Mouse (Mus musculus): Measurements from ENCODE around the gene Hacl1.

Hacl1 gene

DNA sequence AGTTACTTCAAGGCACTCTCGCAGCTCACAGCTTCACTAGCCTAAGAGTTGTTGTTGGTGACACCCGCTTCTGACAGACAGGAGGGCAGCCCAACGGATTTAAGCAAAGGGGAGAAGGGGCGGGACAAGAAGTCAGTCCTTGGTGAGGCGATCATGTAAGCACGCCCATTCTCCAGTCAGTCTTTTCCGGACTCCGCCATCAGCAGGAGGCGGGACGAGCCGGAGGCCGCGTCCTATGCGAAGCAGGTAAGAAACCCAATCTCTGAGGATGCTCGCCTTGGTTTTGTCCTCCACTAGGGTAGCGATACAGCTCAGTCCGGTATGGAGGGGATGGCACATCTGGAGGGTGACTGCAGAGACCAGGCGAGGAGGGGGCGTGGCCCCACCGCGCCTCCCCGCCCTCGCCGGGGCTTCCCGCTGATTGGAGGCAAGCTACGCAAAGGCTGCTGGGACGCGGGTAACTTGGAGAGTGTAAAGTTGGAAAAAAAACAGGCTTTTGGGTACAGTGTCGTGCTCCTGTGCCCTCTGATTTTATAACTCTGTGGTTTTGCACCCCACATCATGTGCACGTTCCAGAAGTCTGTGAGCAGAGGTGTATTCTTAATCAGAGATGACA, at the start of gene Hacl1, which contains the start of gene Btd:
Hacl1 (minus strand) TSS at position 397 of the 616 bp plus-strand sequence.
Btd (plus strand) TSS at position 139 of the 616 bp plus-strand sequence.
- ChIA-PET CTCF (interaction anchor here in 2 of 4 experiments (0.6 to 1.0 kb wide), 6 partner anchors 10 to 369 kb away, joined by 3 to 6 read pairs (median 3); no protein-coding TSS in a partner anchor), POLR2A (interaction anchor here in 3 of 4 experiments (0.6 to 3.1 kb wide), 29 partner anchors 8 to 677 kb away, joined by 3 to 11 read pairs (median 4); partner anchors contain the start of genes Capn7 (in 1 of the 3), Dph3 (in 1 of the 3), Ncoa4 (in 1 of the 3) and Oxnad1 (in 1 of the 3))

GRCm38 (mm10) chr14:31686231-31686630, 45.1 kb upstream of the Hacl1 start:
- ChIA-PET POLR2A (no interaction called here), CTCF (no interaction called here)

GRCm38 (mm10) chr14:31685680-31686079, 44.6 kb upstream of the Hacl1 start:
- ChIA-PET POLR2A (no interaction called here), CTCF (no interaction called here)

- ChIA-PET CTCF (interaction anchor here in 2 of 4 experiments (0.6 to 0.7 kb wide), 3 partner anchors 31 to 53 kb away, joined by 3 to 11 read pairs (median 4); no protein-coding TSS in a partner anchor), POLR2A (interaction anchor here in 2 of 4 experiments (0.7 to 1.2 kb wide), 3 partner anchors 12 to 162 kb away, joined by 3 to 4 read pairs (median 4); no protein-coding TSS in a partner anchor)
These were observed 43.4 kb upstream of the Hacl1 start for GRCm38 (mm10) chr14:31684343-31685040.

- CTCF ChIA-PET = interaction anchor here in 3 of 4 experiments (0.6 to 0.7 kb wide), 3 partner anchors 35 to 622 kb away, joined by 3 to 11 read pairs (median 4); no protein-coding TSS in a partner anchor
- POLR2A ChIA-PET = interaction anchor here in 2 of 4 experiments (1.1 to 1.2 kb wide), 3 partner anchors 11 to 105 kb away, joined by 3 to 4 read pairs (median 4); no protein-coding TSS in a partner anchor
These were observed 42.5 kb upstream of the Hacl1 start for GRCm38 (mm10) chr14:31683610-31684009.

GRCm38 (mm10) chr14:31681931-31682555, 41.0 kb upstream of the Hacl1 start:
- POLR2A ChIA-PET = interaction anchor here in 2 of 4 experiments (0.8 to 1.6 kb wide), 5 partner anchors 13 to 359 kb away, joined by 3 to 5 read pairs (median 3); no protein-coding TSS in a partner anchor
- CTCF ChIA-PET = interaction anchor here in 1 of 4 experiments (0.6 kb wide), 1 partner anchor 10 kb away, joined by 7 read pairs; no protein-coding TSS in a partner anchor

GRCm38 (mm10) chr14:31681291-31681690, 40.2 kb upstream of the Hacl1 start:
- POLR2A ChIA-PET = interaction anchor here in 2 of 4 experiments (0.8 to 1.6 kb wide), 3 partner anchors 16 to 19 kb away, joined by 3 to 5 read pairs (median 4); no protein-coding TSS in a partner anchor
- CTCF ChIA-PET = interaction anchor here in 1 of 4 experiments (0.6 kb wide), 1 partner anchor 9 kb away, joined by 7 read pairs; no protein-coding TSS in a partner anchor

- CTCF ChIA-PET = no interaction called here
- POLR2A ChIA-PET = no interaction called here
These were observed 39.6 kb upstream of the Hacl1 start for GRCm38 (mm10) chr14:31680656-31681055.

- POLR2A ChIA-PET = interaction anchor here in 3 of 4 experiments (0.6 to 3.0 kb wide), 13 partner anchors 9 to 741 kb away, joined by 3 to 28 read pairs (median 3); no protein-coding TSS in a partner anchor
- CTCF ChIA-PET = interaction anchor here in 2 of 4 experiments (0.6 to 1.6 kb wide), 5 partner anchors 9 to 262 kb away, joined by 3 to 7 read pairs (median 4); no protein-coding TSS in a partner anchor
These were observed 30.7 kb upstream of the Hacl1 start for GRCm38 (mm10) chr14:31671635-31672320.

DNA sequence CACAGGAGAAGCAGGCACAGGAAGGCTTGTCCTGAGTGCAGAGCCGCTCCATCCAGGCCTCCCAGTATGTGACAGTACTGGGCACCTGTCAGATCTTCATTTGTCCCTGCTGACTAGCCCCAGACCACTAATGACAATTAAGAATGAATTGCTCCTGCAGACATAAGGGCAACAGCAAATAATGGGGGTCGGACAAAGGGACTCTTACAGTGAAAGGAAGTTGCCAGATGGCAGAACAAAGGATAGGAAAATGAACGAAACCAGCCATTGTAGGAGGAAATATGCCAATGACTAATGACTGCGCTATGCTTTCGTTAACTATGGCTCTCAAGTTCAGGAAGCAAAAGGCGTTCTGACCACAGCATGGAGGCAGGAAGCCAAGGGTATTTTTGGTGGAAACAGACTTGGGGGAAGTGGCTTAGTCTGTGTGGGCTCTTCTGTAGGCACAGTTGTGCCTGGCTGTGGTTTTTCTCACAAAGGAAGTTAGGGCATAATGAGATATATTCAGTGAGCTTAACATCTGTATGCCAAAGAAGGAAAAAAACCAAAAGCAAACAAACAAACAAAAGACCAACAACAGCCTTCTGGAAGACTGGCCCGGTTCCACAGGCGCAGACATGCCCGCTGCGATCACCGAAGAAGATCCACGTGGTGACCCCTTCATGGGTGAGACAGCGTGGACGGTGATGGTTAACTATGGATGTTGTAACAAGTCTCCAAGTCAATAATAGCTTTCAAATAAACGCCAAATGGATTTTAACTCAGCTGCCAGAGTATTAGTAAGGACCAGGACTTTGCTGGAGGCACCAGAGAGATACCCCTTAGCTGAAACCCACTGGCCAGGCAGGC, 28.8 kb upstream of the Hacl1 start:
- POLR2A ChIA-PET = interaction anchor here in 2 of 4 experiments (0.5 to 3.0 kb wide), 3 partner anchors 8 to 830 kb away, joined by 3 to 28 read pairs (median 5); no protein-coding TSS in a partner anchor

DNA sequence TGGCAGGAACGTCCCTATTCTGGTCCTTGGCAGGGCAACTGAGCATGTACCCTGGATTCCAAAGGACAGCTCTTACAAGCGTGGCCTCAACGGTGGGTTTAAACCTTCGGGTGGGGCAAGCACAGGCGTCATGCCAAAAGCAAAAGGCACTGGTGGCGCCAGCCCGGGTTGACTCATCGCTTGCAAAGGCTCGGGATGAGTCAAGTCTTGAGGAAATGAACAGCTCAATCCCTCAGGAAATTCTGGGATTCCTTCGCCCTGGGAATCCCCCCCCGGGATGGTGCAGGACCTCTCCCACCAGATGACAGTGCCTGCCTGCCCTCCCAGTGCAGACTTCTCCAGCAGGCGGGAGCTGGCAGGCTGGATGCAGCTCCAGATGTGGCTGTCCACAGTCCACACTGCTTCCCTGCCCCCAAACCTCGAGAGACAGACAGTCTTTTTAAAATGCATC, 28.1 kb upstream of the Hacl1 start:
- ChIA-PET CTCF (interaction anchor here in 1 of 4 experiments (1.0 kb wide), 1 partner anchor 13 kb away, joined by 3 read pairs; no protein-coding TSS in a partner anchor), POLR2A (interaction anchor here in 2 of 4 experiments (1.1 to 1.4 kb wide), 2 partner anchors 10 to 99 kb away, joined by 3 read pairs; no protein-coding TSS in a partner anchor)

More for the DNA sequence above, 28.8 kb upstream of the Hacl1 start:
- CTCF ChIA-PET = interaction anchor here in 1 of 4 experiments (1.0 kb wide), 1 partner anchor 13 kb away, joined by 3 read pairs; no protein-coding TSS in a partner anchor

GRCm38 (mm10) chr14:31668326-31668725, 27.2 kb upstream of the Hacl1 start:
- CTCF ChIA-PET = interaction anchor here in 1 of 4 experiments (0.5 kb wide), 1 partner anchor 342 kb away, joined by 6 read pairs; no protein-coding TSS in a partner anchor
- POLR2A ChIA-PET = interaction anchor here in 2 of 4 experiments (1.1 to 1.8 kb wide), 3 partner anchors 9 to 100 kb away, joined by 3 to 4 read pairs (median 3); no protein-coding TSS in a partner anchor

GRCm38 (mm10) chr14:31667741-31668140, 26.7 kb upstream of the Hacl1 start:
- CTCF ChIA-PET = no interaction called here
- POLR2A ChIA-PET = interaction anchor here in 2 of 4 experiments (1.0 to 1.8 kb wide), 3 partner anchors 10 to 101 kb away, joined by 3 to 4 read pairs (median 3); no protein-coding TSS in a partner anchor

DNA sequence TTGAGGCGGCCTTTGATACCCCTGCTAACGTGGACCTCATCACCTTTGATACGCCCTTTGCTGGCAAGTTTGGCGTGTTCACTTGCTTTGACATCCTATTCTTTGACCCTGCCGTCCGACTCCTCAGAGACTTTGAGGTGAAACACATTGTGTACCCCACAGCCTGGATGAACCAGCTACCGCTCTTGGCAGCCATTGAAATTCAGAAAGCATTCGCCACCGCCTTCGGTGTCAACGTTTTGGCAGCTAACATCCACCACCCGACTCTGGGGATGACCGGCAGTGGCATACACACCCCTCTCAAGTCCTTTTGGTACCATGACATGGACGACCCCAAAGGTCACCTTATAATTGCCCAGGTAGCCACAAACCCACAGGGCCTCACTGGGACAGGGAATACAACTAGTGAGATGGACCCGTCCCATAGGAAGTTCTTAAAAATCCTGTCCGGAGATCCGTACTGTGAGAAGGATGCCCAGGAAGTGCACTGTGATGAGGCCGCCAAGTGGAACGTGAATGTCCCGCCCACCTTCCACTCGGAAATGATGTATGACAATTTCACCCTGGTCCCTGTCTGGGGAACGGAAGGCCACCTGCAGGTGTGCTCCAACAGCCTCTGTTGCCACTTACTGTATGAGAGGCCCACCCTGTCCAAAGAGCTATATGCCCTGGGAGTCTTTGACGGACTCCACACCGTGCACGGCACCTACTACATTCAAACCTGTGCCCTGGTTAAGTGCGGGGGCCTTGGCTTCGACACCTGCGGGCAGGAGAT, 26.0 kb upstream of the Hacl1 start:
- CTCF ChIA-PET = interaction anchor here in 2 of 4 experiments (0.7 to 1.5 kb wide), 2 partner anchors 10 kb away, joined by 3 read pairs; no protein-coding TSS in a partner anchor
- POLR2A ChIA-PET = interaction anchor here in 2 of 4 experiments (1.0 to 1.8 kb wide), 2 partner anchors 9 to 17 kb away, joined by 3 to 4 read pairs; no protein-coding TSS in a partner anchor

DNA sequence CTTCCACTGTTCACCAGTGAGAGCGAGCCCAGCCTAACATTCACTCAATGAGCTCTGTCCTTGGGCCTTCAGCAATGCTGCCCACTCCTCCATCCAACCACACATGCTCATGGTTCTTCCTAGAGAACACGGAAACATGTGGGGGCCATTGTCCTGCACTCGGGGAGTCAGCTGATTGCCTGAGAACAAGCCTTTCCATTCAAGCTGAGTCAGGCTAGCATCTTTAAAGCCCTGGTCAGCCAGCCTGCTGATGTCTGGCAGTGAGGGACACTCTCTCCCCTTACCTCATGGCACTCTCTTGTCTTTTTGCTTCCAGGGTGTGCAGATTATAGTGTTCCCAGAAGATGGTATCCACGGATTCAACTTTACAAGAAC, 24.5 kb upstream of the Hacl1 start:
- CTCF ChIA-PET = no interaction called here

More for the DNA sequence above, 24.5 kb upstream of the Hacl1 start:
- POLR2A ChIA-PET = interaction anchor here in 1 of 4 experiments (0.6 kb wide), 1 partner anchor 88 kb away, joined by 5 read pairs; no protein-coding TSS in a partner anchor
